Mouse (Mus musculus) spleen, adult 18-20 months (tissue): ENCODE data around the gene Abcd2.

Experiments used
- DNase-seq, 2 experiments: peaks; one replicate each; pipeline ENCODE4 v3.0.0; 2022; ENCODE audit warnings: mixed read lengths in 2 of 2

Gene Abcd2

DNA sequence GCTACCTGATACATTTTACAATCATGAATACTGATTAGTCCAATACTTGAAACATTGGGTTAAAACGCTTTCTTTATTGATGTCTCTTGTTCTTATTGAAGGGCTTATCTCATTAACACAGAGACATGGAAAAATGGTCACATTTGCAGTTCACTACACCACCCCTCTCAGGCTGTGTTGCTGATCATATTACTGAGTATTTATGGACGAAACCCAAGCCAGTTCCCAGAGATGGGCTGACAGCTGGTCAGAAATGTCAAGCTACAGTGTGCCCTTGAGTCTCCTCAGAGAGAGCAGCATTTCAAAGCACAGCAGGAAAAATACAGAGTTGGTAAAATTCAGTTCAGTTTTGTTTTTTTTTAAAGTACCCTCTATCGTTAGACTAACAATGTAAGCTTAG lies 38.3 kb downstream of the Abcd2 start:
- no peak for DNase-seq

DNA sequence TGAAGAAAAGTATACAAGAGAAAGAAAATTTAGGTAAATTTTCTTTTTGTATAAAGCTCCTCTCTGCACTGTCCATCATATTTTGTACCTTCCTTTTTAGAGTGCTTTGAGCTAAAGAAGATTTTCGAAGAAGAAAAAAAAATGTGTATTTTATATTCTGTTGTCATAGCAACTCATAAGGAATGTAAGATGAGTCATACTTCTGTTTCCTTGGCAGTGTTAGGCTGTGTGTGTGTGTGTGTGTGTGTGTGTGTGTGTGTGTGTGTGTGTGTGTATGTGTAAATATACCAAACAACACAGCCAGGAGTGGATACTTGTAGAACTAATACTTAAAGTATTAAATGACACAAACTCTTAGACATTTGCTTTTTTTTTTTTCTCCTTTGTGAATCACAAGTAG lies 39.0 kb downstream of the Abcd2 start:
- DNase-seq = no peak

DNA sequence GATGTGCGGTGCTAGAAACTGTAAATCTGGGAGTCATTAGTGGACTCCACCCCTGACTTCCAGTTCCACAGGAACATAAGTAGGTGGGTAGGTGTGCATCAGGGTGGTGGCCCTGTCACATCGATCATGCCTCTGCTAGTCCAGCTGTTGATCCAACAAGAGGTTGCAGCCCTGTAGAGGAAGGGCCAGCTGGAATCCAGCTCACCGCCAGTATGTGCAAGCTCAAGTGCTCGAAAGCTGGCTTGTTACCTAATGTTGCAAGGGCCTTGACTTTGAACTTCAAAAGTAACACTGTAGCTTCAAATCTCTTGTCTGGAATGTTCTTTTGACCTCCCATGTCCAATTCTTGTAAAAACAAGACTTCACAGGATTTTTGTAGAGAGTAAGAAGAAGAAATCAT lies 67.0 kb downstream of the Abcd2 start:
- no peak for DNase-seq

DNA sequence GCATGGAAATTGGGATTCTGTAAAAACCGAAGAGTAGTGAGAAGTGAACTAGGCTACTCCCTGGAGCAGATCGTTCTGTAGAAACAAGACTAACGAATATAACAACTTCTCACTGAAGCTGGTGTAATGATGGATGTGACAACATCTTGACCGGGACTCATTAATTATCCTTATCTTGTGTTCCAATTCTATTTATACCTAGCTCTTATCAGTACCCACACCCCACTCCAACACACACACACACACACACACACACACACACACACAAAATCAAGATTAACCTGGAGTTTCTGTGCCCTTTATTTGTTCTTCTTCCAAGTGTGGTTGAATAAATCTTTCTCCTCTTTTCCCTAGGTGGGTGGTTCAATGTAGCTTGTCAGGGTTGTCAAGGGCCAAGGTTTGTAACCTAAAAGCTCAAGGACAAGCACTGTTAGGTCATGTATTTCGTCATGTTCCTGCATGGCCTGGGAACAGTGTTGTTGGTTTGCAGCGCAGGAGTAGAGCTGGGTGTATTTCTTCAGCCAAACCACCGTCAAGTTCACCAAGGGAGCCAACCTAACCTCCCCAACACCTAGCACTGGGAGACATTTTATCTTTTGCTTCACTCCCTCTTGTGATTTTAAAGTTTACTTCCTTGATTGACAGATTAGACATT lies 78.9 kb downstream of the Abcd2 start:
- DNase-seq = no peak

DNA sequence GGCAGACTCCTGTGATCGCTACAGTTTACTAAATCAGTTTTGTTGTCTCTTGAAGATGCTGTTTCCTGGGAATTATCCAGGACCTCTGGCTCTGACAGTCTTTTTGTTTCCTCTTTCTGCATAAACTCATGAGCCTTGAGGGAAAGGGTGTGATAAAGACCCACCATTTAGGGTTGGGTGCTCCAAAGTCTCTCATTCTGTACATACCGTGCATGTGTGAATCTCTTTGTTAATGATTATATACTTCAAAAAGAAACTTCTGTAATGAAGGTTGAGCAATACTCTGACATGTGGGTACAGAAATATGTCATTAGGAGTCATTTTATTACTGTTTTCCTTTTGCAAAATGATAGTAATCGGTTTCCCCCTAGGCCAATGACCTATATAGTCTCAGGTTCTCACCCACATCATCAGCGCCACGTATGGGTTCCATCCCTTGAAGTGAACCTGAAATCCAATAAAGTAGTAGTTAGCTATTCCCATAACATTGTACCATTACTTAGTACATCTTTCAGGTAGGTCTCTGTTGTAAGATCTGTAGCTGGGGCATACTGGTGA lies 83.4 kb downstream of the Abcd2 start:
- no peak for DNase-seq

DNA sequence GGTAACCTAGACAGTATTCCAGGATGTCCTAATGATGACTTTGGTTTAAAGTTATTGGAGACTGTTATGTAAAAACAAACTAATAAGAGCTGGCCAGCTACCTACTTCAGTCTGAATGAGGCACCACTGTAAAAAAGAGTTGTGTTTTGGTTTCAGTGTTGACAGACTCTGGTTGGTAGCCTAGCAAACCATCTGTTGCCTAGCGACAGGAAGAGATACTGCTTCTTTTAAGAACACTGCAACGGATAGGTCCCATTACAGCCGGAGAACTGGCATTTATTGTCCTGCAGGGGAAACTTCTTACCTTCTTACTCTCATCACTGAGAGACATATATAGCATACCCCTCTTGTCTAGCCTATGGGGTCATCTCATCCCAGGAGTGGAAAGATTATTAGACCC lies 86.7 kb downstream of the Abcd2 start:
- DNase-seq = no peak

DNA sequence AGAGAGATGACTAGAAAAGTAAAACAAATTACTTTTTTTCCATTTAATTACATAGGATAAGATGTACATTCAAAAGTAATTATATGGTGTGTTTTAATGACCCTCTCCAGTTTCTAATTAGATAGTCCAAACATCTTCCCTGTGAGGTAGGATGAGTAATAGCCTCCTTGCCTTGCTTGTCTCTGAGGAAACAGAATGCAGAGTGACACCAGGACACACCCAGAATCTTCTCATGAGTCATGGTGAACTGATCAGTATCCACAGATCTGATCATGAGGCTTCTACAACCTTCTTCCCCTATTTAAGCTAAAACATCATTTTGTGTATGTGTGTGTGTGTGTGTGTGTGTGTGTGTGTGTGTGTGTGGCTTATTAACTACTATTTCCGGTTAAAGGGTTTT lies 87.3 kb downstream of the Abcd2 start:
- no peak for DNase-seq

DNA sequence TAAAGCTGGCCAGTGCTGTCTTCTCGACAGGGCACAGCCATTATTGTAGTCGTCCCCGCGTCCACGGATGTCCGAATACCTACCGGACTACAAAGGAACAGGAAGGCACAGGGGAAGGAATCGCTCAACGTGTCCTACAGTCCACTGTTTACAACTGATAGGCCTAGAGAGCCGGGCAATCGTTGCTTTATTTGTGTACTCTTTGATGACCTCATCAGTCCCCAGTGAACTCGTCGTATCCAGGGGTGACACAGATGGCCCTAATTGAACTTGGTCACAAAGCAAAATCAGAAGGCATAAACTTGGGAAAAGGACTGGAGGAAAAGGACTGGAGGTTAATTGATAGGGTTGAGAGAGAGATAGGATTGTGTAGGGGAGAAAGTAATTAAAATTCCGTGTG lies 87.8 kb downstream of the Abcd2 start:
- no peak for DNase-seq

DNA sequence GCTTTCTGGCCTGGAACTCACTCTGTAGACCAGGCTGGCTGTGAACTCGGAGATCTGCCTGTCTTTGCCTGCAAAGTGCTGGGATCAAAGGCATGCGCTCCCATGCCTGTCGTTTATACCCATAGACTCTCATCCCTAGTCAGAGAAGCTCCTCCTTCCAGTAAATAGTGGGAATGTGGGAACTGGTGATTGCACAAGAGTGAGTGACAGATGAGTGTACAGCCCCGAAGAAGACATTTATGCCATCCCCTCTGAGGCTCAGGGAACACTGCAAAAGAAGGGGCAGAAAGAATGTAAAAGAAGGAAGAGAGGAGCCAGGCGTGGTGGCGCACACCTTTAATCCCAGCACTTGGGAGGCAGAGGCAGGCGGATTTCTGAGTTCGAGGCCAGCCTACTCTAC lies 88.3 kb downstream of the Abcd2 start:
- no peak for DNase-seq

DNA sequence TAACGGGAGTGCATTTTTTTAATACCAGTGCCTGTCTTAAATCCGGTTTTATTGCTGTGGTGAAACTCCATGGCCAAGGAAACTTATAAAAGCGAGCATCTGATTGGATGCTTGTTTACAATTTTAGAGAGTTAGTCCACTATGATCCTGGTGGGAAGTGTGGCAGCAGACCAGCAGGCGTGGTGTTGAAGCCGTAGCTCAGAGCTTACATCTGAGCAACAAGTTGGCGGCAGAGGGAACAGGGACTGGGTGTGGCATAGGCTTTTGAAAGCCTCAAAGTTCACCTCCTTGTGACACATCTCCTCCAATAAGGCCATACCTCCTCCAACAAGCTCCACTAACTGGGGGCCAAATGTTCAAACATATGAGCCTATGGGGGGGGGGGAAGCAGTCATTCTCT lies 95.0 kb downstream of the Abcd2 start:
- no peak for DNase-seq
